Mouse (Mus musculus): ENCODE data around the gene Fastkd5.

Fastkd5 gene

GRCm38 (mm10) chr2:130634006-130634738, 4.3 kb upstream of the Fastkd5 start:
- peak; percentile 51 for DNase-seq (ENCODE audit: extremely low spot score, low spot score)

- no peak for DNase-seq (ENCODE audit: extremely low spot score, low spot score)
Measured at GRCm38 (mm10) chr2:130632887-130633675, 3.3 kb upstream of the Fastkd5 start.

GRCm38 (mm10) chr2:130632416-130632815, 2.6 kb upstream of the Fastkd5 start:
- DNase-seq (ENCODE audit: extremely low spot score, low spot score), result no peak

GRCm38 (mm10) chr2:130629080-130629838, 568 bp downstream of the Fastkd5 start:
- DNase-seq (ENCODE audit: extremely low spot score, low spot score), result no peak

- no peak for DNase-seq (ENCODE audit: extremely low spot score, low spot score)
Measured at GRCm38 (mm10) chr2:130628424-130628823, 1.4 kb downstream of the Fastkd5 start.

- DNase-seq (ENCODE audit: extremely low spot score, low spot score), result no peak
Measured at GRCm38 (mm10) chr2:130618972-130619371, 10.9 kb downstream of the Fastkd5 start.

- no peak for DNase-seq (ENCODE audit: extremely low spot score, low spot score)
Measured at GRCm38 (mm10) chr2:130613091-130613490, 16.7 kb downstream of the Fastkd5 start.

- no peak for DNase-seq (ENCODE audit: extremely low spot score, low spot score)
Measured at GRCm38 (mm10) chr2:130602195-130602594, 27.6 kb downstream of the Fastkd5 start.

GRCm38 (mm10) chr2:130598399-130598798, 31.4 kb downstream of the Fastkd5 start:
- DNase-seq (ENCODE audit: extremely low spot score, low spot score), result no peak

- DNase-seq (ENCODE audit: extremely low spot score, low spot score), result no peak
Measured at GRCm38 (mm10) chr2:130597601-130598010, 32.2 kb downstream of the Fastkd5 start.

GRCm38 (mm10) chr2:130595596-130595995, 34.2 kb downstream of the Fastkd5 start:
- DNase-seq (ENCODE audit: extremely low spot score, low spot score), result no peak

GRCm38 (mm10) chr2:130591016-130591415, 38.8 kb downstream of the Fastkd5 start:
- DNase-seq (ENCODE audit: extremely low spot score, low spot score), result no peak

- DNase-seq (ENCODE audit: extremely low spot score, low spot score), result no peak
Measured at GRCm38 (mm10) chr2:130589761-130590160, 40.1 kb downstream of the Fastkd5 start.

GRCm38 (mm10) chr2:130589157-130589556, 40.7 kb downstream of the Fastkd5 start:
- no peak for DNase-seq (ENCODE audit: extremely low spot score, low spot score)

- no peak for DNase-seq (ENCODE audit: extremely low spot score, low spot score)
Measured at GRCm38 (mm10) chr2:130588373-130588772, 41.5 kb downstream of the Fastkd5 start.

- no peak for DNase-seq (ENCODE audit: extremely low spot score, low spot score)
Measured at GRCm38 (mm10) chr2:130586016-130586415, 43.8 kb downstream of the Fastkd5 start.

- DNase-seq (ENCODE audit: extremely low spot score, low spot score), result no peak
Measured at GRCm38 (mm10) chr2:130583902-130584560, 45.8 kb downstream of the Fastkd5 start.

- no peak for DNase-seq (ENCODE audit: extremely low spot score, low spot score)
Measured at GRCm38 (mm10) chr2:130582552-130582951, 47.3 kb downstream of the Fastkd5 start, which contains the start of gene Avp. TSS of gene Avp (minus strand) at chr2:130582554.

- peak; percentile 30 for DNase-seq (ENCODE audit: extremely low spot score, low spot score)
Measured at GRCm38 (mm10) chr2:130581201-130581600, 48.6 kb downstream of the Fastkd5 start.

- peak; percentile 33 for DNase-seq (ENCODE audit: extremely low spot score, low spot score)
Measured at GRCm38 (mm10) chr2:130579791-130580190, 50.0 kb downstream of the Fastkd5 start.

GRCm38 (mm10) chr2:130578148-130578547, 51.7 kb downstream of the Fastkd5 start:
- peak; percentile 62 for DNase-seq (ENCODE audit: extremely low spot score, low spot score)
